Mouse (Mus musculus) right cerebral cortex, postnatal 4 days (tissue): ENCODE data around the gene Ust.
"Not testable (repeated sequence)": the region's sequence is repeated elsewhere in the genome, so short reads cannot be mapped to it uniquely, and the experiment has no call there.

Experiments used
- DNase-seq: peaks from one replicate; pipeline ENCODE4 v3.0.0-alpha.2; 2022

Ust gene

DNA sequence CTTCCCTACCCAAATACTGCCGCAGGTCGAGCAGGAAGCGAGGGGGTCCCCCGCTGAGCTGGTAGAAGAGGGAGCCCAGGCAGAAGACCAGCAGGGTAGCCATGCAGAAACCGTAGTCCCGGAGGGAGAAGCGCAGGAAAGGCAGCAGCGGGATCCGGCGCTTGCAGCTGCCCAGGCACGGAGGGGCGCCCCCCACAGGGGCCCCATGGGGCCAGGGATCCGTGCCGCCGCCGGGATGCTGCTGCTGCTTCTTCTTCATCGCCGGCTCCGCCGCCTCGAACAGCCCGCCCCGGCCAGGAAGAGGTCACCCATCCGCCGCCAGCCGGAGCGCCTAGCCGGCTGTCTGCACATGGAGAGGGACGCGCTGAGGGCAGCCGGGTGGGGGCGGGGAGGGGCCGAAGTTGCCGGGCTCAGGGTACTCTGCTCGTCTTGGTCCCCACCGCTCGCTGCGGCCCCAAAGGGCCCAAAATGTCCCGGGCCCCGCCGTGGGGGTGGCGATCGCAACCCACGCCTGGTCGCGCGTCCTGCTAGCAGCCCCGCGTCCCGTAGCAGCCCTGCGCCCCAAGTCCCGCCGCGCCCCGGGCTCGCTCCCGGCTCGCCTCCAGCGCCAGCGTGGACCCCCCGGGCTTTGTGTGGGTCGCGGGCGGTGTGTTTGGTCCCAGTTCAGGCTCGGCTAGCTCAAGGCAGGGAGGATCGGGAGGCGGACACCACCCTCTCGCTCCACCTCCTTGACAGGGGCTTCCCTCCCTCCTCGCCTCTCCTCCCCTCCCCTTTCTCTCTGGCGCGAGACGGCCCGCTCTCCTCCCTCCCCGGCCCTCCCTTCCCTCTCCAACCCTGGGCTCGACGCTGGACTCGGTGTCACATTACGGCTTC is at the start of gene Ust:
TSS of gene Ust (minus strand) at position 685 of the 873 bp plus-strand sequence.
- DNase-seq = peak; percentile 52

DNA sequence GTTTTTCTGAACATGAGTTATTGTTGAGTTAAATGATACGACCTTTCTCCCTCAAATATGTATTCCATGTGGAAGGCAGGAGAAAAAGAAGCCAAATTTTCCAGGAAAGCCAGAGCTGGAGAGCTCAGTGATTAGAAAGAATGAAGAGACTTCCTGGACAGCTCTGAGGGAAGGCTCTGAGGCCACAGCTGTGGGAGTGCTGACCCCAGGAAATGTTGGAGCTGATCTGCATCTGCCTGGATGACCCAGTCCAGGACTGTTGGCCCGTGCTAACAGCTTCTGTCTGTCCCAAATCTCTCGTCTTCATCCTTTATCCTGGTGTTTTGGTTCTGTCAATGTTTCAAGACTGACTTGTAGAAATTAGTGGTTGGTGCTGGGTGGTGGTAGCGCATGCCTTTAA is 42.7 kb upstream of the Ust start:
- DNase-seq = no peak

DNA sequence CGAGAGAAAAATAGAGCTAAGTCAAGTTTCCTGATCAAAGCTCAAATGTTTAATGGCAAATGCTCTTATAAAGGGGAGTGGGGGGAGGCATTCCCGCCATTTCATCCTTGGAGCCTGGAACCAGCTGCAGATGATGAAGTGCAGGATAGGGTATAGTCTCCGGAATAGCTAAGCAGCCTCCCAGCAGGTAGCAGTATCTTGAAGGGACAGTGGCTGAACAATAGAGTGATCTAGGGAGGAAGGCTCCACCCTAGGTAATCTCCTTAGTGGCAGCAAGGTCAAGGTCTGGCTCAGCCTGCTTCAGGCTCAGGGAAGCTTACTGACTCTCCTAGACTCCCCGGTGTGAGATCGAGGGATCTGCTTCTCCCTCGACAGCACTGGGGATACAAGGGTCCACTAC is 40.9 kb upstream of the Ust start:
- not testable (repeated sequence) for DNase-seq

DNA sequence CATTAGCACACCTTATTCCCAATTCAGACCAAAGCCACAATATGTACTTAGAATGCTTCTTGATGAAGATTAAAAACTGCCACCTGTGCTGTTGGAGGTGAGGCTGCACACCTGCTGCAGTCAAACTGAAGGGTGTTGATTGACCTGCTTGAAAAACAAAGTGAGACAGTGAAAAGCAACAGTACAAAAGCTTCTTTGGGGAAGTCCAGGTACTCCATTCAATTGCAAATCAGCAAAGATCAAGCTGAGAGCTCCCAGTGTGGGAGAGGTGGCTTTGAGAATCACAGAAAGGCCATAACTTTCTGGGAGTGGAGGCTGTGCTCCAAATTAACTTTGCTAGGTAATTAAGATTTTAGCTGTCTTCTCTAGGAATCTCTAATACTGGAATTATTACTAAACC is 33.6 kb upstream of the Ust start:
- not testable (repeated sequence) for DNase-seq

DNA sequence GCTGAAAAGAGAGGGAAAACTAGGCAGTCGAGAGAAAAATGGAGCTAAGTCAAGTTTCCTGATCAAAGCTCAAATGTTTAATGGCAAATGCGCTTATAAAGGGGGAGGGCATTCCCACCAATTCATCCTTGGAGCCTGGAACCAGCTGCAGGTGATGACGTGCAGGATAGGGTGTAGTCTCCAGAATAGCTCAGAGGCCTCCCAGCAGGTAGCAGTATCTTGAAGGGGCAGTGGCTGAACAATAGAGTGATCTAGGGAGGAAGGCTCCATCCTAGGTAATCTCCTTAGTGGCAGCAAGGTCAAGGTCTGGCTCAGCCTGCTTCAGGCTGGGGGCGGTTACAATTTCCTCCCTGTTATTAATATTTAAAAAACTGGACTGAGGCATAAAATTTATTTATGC is 33.0 kb upstream of the Ust start:
- not testable (repeated sequence) for DNase-seq

DNA sequence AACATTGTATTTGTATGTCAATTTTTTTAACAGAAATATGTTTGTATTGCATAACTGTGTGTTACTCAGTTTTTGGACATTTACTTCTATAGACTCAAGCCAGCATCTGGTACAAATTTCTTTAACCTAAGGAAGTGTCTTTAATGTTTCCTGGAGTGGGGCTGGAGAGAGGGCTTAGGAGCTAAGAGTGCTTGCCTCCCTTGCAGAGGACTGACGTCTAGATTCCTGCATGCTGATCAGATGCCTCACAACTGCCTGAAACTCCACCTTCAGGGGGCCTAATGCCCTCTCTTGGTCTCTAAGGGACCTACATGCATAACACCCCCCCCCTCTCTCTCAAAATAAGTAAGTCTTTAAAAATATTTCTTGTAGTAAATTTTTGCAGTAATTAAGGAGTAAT is 22.9 kb upstream of the Ust start:
- no peak for DNase-seq

DNA sequence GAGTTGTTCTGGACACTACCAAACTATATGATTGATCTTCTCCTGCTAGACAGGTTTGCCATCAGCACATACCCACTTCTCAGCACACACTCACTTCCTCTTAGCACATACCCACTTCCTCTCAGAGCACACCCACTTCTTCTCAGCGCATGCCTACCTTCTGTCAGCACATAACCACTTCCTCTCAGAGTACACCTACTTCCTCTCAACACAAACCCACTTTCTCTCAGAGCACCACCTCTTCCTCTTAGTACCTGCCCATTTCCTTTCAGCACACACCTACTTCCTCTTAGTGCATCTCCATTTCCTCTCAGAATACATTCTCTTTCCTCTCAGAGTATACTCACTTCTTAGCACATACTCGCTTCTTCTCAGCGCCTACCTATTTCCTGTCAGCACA is 16.8 kb upstream of the Ust start:
- no peak for DNase-seq

DNA sequence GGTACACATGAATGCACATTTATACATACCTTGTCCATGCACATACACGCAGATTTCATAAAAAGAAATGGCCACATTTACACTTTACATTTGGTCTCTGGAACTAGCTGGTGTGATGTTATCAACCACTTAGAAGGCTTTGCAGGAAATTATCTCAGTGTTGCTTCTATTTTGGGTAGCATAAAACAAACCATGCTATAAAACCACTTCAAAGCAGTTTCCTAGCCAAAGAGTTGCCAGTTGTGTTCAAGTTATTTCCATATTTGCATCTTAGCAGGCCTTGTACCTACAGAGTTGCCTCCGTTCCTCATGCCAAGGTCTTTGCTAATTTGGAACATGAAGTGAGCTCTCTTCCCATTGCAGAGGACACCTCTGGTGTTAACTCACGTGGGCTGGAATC is 13.0 kb upstream of the Ust start:
- no peak for DNase-seq

DNA sequence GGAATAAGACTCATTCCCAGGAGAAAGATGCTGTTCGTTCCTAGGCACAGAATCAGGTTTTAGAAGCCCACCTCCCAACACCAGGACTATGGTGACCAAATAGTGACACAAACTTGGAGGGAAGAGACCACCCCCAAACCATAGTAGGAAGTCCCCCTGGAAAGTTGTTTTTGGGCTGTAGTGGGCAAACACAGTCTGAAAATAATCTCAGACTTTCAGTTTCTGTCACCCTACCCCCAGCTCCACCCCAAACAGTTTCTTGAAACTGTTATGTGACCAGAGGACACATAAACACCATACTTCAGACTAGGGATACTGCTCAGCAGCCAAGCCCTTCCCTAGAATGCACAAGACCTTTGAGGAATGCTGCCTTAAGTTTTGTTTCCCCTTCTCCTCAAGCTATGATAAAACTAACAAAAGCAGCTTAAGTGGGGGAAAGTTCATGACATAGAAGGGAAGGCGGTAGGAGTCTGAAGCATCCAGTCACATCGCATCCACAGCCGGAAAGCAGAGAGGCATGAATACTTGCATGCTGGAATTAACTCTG is 12.0 kb upstream of the Ust start:
- no peak for DNase-seq

DNA sequence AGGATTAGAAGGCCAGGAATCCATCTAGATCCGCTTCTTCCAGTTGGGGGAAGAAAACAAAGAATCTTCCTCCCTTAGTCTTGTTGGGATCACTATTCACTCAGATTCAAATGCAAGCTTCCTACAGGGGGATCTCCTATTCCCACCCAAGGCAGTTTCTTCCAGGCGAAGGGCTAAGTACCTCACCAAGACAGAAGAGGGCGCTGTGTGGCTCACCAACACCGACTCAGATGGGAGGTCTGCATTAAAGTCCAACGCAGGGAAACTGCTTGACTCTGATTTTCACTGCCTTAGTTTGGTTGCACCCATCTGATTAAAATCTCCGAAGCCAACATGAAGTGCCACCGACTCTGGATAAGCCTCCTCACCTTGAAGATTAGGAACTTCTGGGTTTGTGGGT is 10.5 kb upstream of the Ust start:
- peak; percentile 42 for DNase-seq

DNA sequence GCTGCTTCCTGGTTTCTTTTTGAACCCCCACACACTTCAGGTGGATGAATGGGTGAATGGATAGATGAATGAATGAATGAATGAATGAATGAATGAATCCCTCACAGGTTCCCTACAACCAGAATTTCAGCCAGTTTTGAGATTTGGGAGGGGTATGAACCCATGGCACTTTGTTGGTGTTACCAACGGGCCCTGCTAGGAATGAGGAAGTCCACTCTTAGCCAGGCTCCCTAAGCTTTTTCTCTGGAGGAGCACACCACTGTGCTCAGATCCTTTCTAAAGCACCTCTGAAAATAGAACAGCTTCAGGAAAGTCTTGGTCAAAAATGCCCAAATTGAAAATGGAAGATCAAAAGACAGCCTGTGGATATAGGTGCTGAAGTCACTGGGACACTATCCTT is 6.7 kb upstream of the Ust start:
- DNase-seq = no peak

DNA sequence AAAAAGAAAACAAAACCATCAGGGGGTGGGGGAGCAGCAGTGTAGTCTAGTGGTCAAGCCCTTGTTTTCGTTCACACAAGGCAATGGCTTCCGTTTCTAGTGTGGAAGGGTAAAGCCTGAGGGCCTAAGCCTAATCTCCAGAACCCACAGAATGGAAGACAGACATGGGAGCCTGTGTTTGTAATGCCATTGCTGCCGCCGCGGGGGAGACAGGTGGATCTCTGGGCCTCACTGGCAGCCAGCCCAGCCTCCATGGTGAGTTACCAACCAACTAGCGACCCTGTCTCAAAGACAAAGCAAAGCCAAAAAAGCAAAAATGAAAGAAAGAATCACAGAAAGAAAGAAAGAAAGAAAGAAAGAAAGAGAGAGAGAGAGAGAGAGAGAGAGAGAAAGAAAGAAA is 2.9 kb upstream of the Ust start:
- DNase-seq = no peak

DNA sequence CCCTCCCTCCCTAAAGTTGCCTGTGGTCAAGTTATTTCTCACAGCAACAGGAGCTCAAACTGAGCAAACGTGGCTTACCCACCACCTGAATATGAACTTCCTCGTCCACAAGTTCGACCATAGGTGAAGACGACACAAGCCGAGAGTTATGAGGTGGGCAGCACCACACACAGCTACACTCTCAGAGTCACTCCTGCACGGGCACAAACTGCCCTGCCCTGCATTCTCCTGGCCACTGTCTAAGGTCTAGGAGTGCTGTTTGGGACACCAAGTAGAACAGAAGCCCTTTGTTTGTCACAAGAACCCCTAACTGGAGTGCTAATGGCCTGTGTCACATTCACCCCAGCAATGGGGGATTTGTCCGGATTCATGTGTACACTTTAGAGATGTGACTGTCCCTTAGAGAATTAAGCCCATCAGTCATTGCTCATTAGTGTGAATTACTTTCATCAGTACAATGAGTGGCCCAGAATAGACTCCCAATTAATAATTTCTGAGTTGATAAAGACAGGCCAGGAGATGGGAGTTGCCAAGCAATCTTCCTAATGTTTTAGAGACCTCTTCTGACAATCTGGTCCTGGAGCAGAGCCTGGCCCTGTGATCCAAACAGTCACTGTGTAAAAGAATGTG is 2.3 kb upstream of the Ust start:
- no peak for DNase-seq

DNA sequence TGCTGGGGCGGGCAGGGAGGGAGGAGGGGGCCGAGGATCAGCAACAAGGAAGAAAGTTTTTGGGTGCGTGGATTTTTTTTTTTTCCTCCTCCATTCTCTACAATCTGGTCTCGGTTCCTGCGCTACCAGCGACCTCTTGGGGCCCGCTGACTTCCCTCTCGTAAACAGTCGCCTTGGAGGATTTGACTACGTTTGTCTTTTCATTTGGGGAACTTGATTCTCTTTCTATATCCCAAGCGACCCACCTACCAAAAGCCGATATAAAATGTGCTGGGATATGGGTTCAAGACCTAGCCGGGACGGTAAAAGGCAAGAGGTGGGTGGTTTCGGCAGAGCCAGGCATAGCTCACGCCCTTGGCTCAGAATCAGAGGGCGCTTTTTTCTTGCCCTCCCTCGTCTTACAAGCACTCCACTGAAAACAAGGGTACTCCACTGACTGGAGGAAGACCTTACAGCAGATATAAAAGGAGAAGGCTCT is 428 bp upstream of the Ust start:
- no peak for DNase-seq

DNA sequence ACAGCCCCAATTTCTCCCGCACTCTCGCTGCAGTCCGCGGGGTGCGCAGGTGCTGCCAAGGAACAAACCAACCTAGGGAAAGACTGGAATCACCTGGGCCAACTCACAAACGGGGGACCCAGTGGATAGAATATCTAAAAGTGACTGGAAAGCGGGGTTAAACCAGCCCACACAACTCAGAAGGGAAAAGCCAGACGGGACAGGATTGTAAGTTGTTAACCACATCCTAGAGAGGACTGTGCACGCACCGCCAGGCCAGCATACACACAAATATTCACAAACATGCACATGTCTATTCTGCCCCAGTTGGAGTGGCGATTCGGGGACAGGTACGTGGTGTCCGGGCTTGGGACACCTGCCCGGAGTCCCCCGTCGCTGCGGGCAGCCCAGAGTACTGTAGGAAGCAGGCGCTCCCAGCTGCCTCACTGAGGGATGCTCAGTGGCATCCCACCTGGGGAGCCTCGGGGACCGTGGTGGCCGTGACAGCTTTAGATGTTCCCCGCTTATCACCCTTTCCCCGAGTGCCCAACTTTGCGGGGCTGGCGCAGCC is 959 bp downstream of the Ust start:
- peak; percentile 12 for DNase-seq

DNA sequence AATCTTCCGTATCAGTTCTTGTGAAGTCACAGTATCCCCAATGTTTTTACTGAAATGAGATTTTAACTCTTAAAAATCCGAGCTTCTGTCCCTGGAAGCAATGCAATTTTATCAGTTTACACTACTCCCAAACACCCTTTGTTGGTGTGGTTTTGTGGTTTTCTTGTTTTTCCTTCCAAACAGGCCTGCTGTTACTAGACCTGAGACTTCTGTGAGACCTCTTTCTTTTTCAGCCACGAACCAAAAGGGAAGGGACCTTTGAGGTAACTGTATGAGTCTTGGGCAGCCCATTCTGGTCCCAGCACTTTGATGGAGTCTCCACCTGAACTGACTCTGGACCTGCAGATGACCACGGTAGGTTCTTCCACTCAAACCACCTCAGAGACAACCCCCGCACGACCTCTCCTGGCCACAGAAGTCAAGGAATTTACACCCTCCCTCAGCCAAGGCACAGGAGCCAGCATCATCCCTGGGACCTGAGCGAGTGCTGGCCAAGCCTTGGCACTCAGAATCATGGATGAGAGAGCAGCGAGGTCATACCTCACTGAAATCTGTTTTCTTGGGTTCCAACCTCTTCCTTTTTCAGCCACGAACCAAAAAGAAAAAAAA is 1.6 kb downstream of the Ust start:
- no peak for DNase-seq

DNA sequence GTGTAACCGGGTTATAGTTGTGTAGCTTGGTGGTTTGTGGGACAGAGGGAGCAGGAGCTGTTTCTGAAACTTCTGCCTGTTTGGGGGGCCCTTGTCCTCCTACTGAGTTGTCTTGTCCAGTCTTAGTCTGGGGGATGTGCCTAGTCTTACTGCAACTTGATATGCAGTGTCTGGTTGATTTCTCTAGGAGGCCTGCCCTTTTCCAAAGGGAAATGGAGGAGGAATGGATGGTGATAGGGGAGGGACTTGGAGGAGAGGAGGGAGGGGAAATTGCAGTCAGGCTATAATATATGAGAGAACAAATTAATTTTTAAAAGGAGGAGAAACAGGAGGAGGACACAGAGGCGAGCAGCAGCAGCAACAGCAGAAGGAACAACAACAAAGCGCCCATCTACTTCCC is 4.9 kb downstream of the Ust start:
- DNase-seq = no peak

DNA sequence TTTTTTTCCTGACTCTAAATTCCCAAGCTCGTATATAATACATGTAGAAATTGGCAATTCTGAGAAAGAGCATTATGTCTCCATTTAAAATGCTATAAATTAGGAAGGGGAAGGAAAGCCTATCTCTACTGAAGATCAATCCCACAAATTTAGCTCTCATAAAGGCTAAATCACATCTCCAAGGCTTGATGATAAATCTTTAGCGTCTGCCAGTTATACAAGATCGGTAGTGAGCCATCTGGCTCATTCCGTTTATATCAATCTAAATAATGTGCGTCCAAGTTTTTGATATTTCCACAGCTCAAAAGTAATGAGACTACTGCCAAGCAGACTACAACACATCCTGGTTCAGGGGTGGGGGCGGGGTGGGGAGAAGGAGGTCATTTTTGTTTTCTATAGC is 6.4 kb downstream of the Ust start:
- no peak for DNase-seq

DNA sequence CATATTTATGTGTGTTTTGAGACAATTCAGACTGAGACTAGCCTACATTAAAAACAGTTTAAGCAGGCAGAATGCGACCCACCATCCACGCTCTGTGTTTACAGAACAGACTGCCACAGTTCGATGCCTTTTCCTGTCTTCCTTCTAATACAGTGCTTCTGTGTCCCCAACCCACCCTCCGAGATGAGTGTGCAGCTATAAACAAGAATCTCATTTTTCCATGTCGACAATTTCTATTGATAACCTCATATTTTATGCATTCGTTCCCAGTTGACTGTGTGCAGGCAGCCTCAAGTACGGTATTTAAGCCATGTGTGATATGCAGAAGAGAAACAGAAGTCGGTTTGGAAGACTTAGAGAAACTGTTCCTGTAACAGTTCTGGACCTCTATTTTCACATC is 6.9 kb downstream of the Ust start:
- DNase-seq = peak; percentile 15

DNA sequence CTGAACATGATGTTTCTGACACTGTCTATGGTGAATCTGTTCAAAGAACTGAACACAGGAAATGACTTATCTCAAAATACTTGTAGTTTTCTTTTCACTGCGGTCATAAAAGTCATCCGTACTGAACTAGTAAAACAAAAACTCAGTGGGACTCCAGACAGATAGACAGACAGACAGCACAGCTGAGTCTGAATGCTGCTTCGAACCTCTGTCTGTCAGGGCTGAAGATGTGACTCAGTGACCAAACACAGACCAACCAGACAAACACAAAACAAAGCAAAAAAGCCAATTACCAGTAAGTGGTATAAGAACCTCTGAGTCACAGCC is 12.4 kb downstream of the Ust start:
- DNase-seq = no peak

DNA sequence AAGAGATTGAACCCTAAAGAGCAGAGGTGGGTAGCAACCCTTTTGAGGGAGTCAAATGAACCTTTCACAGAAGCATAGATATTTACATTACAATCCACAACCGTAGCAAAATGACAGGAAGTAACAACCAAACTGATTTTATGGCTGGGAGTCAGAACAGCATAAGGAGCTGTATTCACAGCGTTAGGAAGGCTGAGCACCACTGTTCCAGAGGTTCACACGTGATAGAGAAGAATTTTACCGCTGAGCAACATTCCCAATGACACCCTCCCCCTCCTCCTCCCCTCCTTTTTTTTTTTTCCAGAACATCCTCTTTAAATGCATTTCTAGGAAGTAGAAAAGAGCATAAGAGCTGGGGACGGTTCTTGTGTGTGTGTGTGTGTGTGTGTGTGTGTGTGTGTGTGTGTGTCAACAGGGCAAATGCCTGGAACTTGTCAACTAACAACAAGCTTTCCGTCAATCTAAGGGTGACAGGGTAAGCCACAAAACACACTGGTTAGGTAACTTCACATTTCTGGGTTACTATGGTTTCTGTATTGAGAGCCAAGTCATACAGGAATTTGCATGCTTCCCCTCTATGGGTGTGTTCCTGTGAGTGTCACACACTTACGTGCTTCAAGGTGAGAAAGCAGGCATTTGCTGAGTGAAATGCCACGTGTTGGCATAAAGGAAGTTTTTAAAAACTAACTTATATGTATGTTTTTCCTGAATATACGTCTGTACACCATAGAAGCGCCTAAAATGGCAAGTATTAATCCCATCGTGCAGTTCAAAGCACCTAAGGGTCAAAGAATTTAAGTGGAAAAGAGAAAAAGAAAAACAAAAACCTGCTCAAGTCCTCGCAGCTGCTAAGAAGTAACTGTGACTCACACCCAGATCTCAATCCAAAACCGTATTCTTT is 13.0 kb downstream of the Ust start:
- no peak for DNase-seq

DNA sequence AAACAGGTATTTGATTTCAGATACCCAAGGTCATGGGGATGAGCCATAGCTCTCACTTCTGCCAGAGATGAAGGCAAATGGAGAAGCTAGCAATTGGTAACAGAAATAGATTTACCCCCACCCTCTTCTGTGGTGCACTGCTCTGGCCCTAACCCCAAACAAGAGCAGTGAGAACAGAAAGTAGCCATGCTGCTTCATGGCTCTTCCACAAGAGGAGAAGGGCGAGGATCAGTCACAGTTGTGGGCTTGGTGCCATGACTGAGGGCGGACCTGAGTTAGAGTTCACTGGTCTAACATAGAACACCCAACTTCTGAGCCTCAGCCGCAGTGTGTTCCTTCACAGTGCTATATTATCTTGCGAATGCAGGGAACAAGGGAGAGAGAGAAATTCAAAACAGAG is 13.8 kb downstream of the Ust start:
- no peak for DNase-seq
